Mouse (Mus musculus) hindbrain, embryonic 13.5 days (tissue): ENCODE data around the gene Zfp746. TPM values are rescaled to one million over a fixed set of nuclear protein-coding genes. Genes with fewer than 3 reads are reported as not detected.
A peak's percentile ranks its signal among the peaks of the same experiment; 100 is the strongest.

ENCODE experiments used
- ATAC-seq: fragments of 200-750 bp; cut with Nextera tagmentation; 2 replicates; pipeline ENCODE4 v1.8.0; 2017; ENCODE audit warnings: moderate TSS enrichment; ENCODE audit not compliant: low FRiP score
- H3K27ac ChIP-seq: fragments of 300-500 bp; sonication (generic); 2 replicates; pipeline ENCODE4 v1.5.1; 2015; ENCODE audit warnings: inconsistent platforms, mild to moderate bottlenecking, moderate library complexity
- H3K27me3 ChIP-seq: fragments of 300-500 bp; sonication (generic); 2 replicates; pipeline ENCODE4 v1.6.1; 2015; ENCODE audit warnings: mild to moderate bottlenecking, inconsistent platforms
- H3K36me3 ChIP-seq: fragments of 300-500 bp; sonication (generic); 2 replicates; pipeline ENCODE4 v1.6.1; 2015; ENCODE audit warnings: mild to moderate bottlenecking, inconsistent platforms
- H3K4me1 ChIP-seq: fragments of 300-500 bp; sonication (generic); replicated peaks from 2 replicates; pipeline ENCODE4 v1.6.1; 2015; ENCODE audit warnings: inconsistent platforms
- H3K4me2 ChIP-seq: fragments of 300-500 bp; sonication (generic); 2 replicates; pipeline ENCODE4 v1.6.1; 2015; ENCODE audit warnings: inconsistent platforms, mild to moderate bottlenecking, moderate library complexity
- H3K4me3 ChIP-seq: fragments of 300-500 bp; sonication (generic); 2 replicates; pipeline ENCODE4 v1.5.1; 2015; ENCODE audit warnings: mild to moderate bottlenecking, inconsistent platforms
- H3K9ac ChIP-seq: fragments of 300-500 bp; sonication (generic); 2 replicates; pipeline ENCODE4 v1.6.1; 2015; ENCODE audit warnings: mild to moderate bottlenecking, inconsistent platforms
- H3K9me3 ChIP-seq: fragments of 300-500 bp; sonication (generic); 2 replicates; pipeline ENCODE4 v1.6.1; 2016; ENCODE audit warnings: inconsistent platforms
- WGBS: fragments of 180-500 bp; shearing (Covaris S2); methylation state at CpG from one replicate; pipeline ENCODE4 v1.1.7; 2015; 5-methylcytosine and 5-hydroxymethylcytosine counted together
- polyA plus RNA-seq: library from polyadenylated mRNA; unstranded; fragments of >200 nt; fragmentation: Nextera tagmentation; extraction: Ambion mirVana; gene quantifications from 2 replicates; pipeline ENCODE4 v1.2.1, GENCODE M21; 2015

Zfp746 gene
- polyA plus RNA-seq, 1 experiment from 2014 or later: 21.6 TPM

- H3K9me3 ChIP-seq: no peaks in the 10 kb centered on the region
- H3K9ac ChIP-seq: no peak overlapping the region
- no peaks in the 10 kb centered on the region for H3K27me3 ChIP-seq
- H3K36me3 ChIP-seq: peaks cover 77% of the 10 kb centered on the region
- peak; percentile 43; the same call in 1 of the 2 replicates for ATAC-seq
- no peak overlapping the region for H3K27ac ChIP-seq
- WGBS: 95% methylated on average over 28 of the region's 28 CpGs
- H3K4me3 ChIP-seq: no peak overlapping the region
- no peaks in the 10 kb centered on the region for H3K4me1 ChIP-seq
- no peak overlapping the region for H3K4me2 ChIP-seq
Observed at GRCm38 (mm10) chr6:48063940-48064339, 22.5 kb downstream of the Zfp746 start.

GRCm38 (mm10) chr6:48060895-48061294, 25.5 kb downstream of the Zfp746 start:
- Histone ChIP-seq H3K27me3 (no peaks in the 10 kb centered on the region), H3K4me2 (no peak overlapping the region), H3K4me3 (no peak overlapping the region), H3K4me1 (no peaks in the 10 kb centered on the region), H3K9ac (no peak overlapping the region), H3K27ac (no peak overlapping the region), H3K9me3 (no peaks in the 10 kb centered on the region), H3K36me3 (peaks cover 47% of the 10 kb centered on the region)
- WGBS: 100% methylated on average over 1 of the region's 1 CpGs
- no peak for ATAC-seq

GRCm38 (mm10) chr6:48060421-48060820, 26.0 kb downstream of the Zfp746 start:
- 79% methylated on average over 2 of the region's 2 CpGs for WGBS

GRCm38 (mm10) chr6:48052136-48052535, 34.3 kb downstream of the Zfp746 start:
- no peak for ATAC-seq
- Histone ChIP-seq H3K27ac (no peak overlapping the region), H3K9ac (no peak overlapping the region), H3K27me3 (no peaks in the 10 kb centered on the region), H3K4me1 (peaks cover 12% of the 10 kb centered on the region), H3K4me3 (no peak overlapping the region), H3K4me2 (no peak overlapping the region), H3K36me3 (no peaks in the 10 kb centered on the region), H3K9me3 (no peaks in the 10 kb centered on the region)
- 74% methylated on average over 6 of the region's 6 CpGs for WGBS

More at GRCm38 (mm10) chr6:48060421-48060820, 26.0 kb downstream of the Zfp746 start:
- Histone ChIP-seq H3K27me3 (no peaks in the 10 kb centered on the region), H3K4me2 (no peak overlapping the region), H3K4me1 (no peaks in the 10 kb centered on the region), H3K9ac (no peak overlapping the region), H3K27ac (no peak overlapping the region), H3K4me3 (no peak overlapping the region), H3K36me3 (peaks cover 42% of the 10 kb centered on the region), H3K9me3 (no peaks in the 10 kb centered on the region)
- no peak for ATAC-seq

GRCm38 (mm10) chr6:48051666-48052065, 34.7 kb downstream of the Zfp746 start:
- Histone ChIP-seq H3K27me3 (no peaks in the 10 kb centered on the region), H3K4me3 (no peak overlapping the region), H3K4me2 (no peak overlapping the region), H3K9ac (no peak overlapping the region), H3K4me1 (peaks cover 17% of the 10 kb centered on the region), H3K9me3 (no peaks in the 10 kb centered on the region), H3K27ac (no peak overlapping the region), H3K36me3 (no peaks in the 10 kb centered on the region)
- WGBS: 92% methylated on average over 2 of the region's 2 CpGs
- ATAC-seq: no peak

GRCm38 (mm10) chr6:48049273-48050065, 36.9 kb downstream of the Zfp746 start:
- no peaks in the 10 kb centered on the region for H3K27me3 ChIP-seq
- peak overlapping the region; percentile 88 for H3K9ac ChIP-seq
- peak overlapping the region; percentile 92 for H3K27ac ChIP-seq
- peaks cover 6% of the 10 kb centered on the region for H3K36me3 ChIP-seq
- no peaks in the 10 kb centered on the region for H3K9me3 ChIP-seq
- peak overlapping the region; percentile 87 for H3K4me3 ChIP-seq
- H3K4me2 ChIP-seq: peak overlapping the region; percentile 57
- peaks cover 25% of the 10 kb centered on the region for H3K4me1 ChIP-seq
- 57% methylated on average over 9 of the region's 9 CpGs for WGBS
- ATAC-seq: no peak

- peaks cover 15% of the 10 kb centered on the region for H3K36me3 ChIP-seq
- H3K4me3 ChIP-seq: peak within 1 kb of the TSS; percentile 87
- no peaks in the 10 kb centered on the region for H3K9me3 ChIP-seq
- peak within 1 kb of the TSS; percentile 88 for H3K9ac ChIP-seq
- H3K27ac ChIP-seq: peak within 1 kb of the TSS; percentile 92
- peak within 1 kb of the TSS; percentile 82 for H3K4me2 ChIP-seq
- peak; percentile 92 for ATAC-seq
- under 1% methylated on average over 82 of the region's 82 CpGs for WGBS
- H3K4me1 ChIP-seq: peaks cover 25% of the 10 kb centered on the region
- no peaks in the 10 kb centered on the region for H3K27me3 ChIP-seq
Observed at GRCm38 (mm10) chr6:48048426-48049272, 37.7 kb downstream of the Zfp746 start, which contains the start of gene Zfp777. Zfp777 (minus strand) TSS chr6:48048911.

GRCm38 (mm10) chr6:48047450-48048351, 38.7 kb downstream of the Zfp746 start:
- Histone ChIP-seq H3K4me3 (peak overlapping the region; percentile 87), H3K27ac (peak overlapping the region; percentile 92), H3K4me1 (peaks cover 25% of the 10 kb centered on the region), H3K9ac (peak overlapping the region; percentile 88), H3K36me3 (peaks cover 24% of the 10 kb centered on the region), H3K9me3 (no peaks in the 10 kb centered on the region), H3K4me2 (peak overlapping the region; percentile 82), H3K27me3 (no peaks in the 10 kb centered on the region)
- ATAC-seq: peak; percentile 60
- WGBS: under 1% methylated on average over 73 of the region's 150 CpGs

GRCm38 (mm10) chr6:48047114-48047449, 39.3 kb downstream of the Zfp746 start:
- Histone ChIP-seq H3K27me3 (no peaks in the 10 kb centered on the region), H3K9ac (peak overlapping the region; percentile 88), H3K27ac (no peak overlapping the region), H3K9me3 (no peaks in the 10 kb centered on the region), H3K36me3 (peaks cover 29% of the 10 kb centered on the region), H3K4me1 (peaks cover 25% of the 10 kb centered on the region), H3K4me2 (peak overlapping the region; percentile 82), H3K4me3 (peak overlapping the region; percentile 87)
- no peak; the same call in 1 of the 2 replicates for ATAC-seq
- WGBS: 8% methylated on average over 12 of the region's 12 CpGs

GRCm38 (mm10) chr6:48032661-48033060, 53.7 kb downstream of the Zfp746 start:
- H3K9ac ChIP-seq: no peak overlapping the region
- no peak overlapping the region for H3K4me3 ChIP-seq
- H3K9me3 ChIP-seq: no peaks in the 10 kb centered on the region
- no peaks in the 10 kb centered on the region for H3K27me3 ChIP-seq
- no peak overlapping the region for H3K4me2 ChIP-seq
- H3K4me1 ChIP-seq: no peaks in the 10 kb centered on the region
- H3K27ac ChIP-seq: no peak overlapping the region
- peaks cover 93% of the 10 kb centered on the region for H3K36me3 ChIP-seq
- no peak for ATAC-seq

- Histone ChIP-seq H3K4me2 (no peak overlapping the region), H3K36me3 (peaks cover 86% of the 10 kb centered on the region), H3K27me3 (no peaks in the 10 kb centered on the region), H3K9ac (no peak overlapping the region), H3K4me1 (no peaks in the 10 kb centered on the region), H3K4me3 (no peak overlapping the region), H3K27ac (no peak overlapping the region), H3K9me3 (peaks cover 20% of the 10 kb centered on the region)
- no peak for ATAC-seq
- 83% methylated on average over 10 of the region's 10 CpGs for WGBS
Observed at GRCm38 (mm10) chr6:48025905-48026660, 60.3 kb downstream of the Zfp746 start.
